Mouse (Mus musculus) CH12.LX (cell line): Measurements from ENCODE around the gene Add1. TPM values are rescaled to one million over a fixed set of nuclear protein-coding genes. Genes with fewer than 3 reads are reported as not detected.
A peak's percentile ranks its signal among the peaks of the same experiment; 100 is the strongest.

Experiments
- DNase-seq: peaks from one replicate; pipeline ENCODE4 v3.0.0-alpha.2; 2013; ENCODE audit errors: extremely low read depth
- H3K27ac ChIP-seq: 2 replicates; pipeline ENCODE4 v1.5.1; 2012; ENCODE audit warnings: low read depth, mild to moderate bottlenecking, control low read depth, moderate library complexity; ENCODE audit not compliant: insufficient read depth
- H3K27me3 ChIP-seq: replicated peaks from 2 replicates; pipeline ENCODE3; 2012; ENCODE audit warnings: inconsistent platforms
- H3K36me3 ChIP-seq, 2 experiments: replicated peaks in 1 of 2; 2 replicates each; pipeline versions ENCODE3 to v1.6.1; 2012; ENCODE audit warnings: inconsistent platforms in 1 of 2, low read length in 1 of 2, mild to moderate bottlenecking in 1 of 2, mixed read lengths in 1 of 2, moderate library complexity in 1 of 2; ENCODE audit not compliant: control insufficient read depth in 1 of 2, insufficient read depth in 1 of 2
- H3K4me1 ChIP-seq, 2 experiments: 2 replicates each; pipeline ENCODE4 v1.6.1; 2012; ENCODE audit warnings: inconsistent platforms in 1 of 2, moderate library complexity in 1 of 2; ENCODE audit not compliant: insufficient read depth in 2 of 2, control insufficient read depth in 1 of 2
- H3K4me2 ChIP-seq: 2 replicates; pipeline ENCODE4 v1.6.1; 2012; ENCODE audit warnings: low read depth, mild to moderate bottlenecking, control low read depth; ENCODE audit not compliant: poor library complexity, insufficient read depth, severe bottlenecking
- H3K4me3 ChIP-seq, 3 experiments: fragments of 150-350 bp in 1 of 3; sonication (generic) in 1 of 3; replicated peaks in 1 of 3; 2 replicates each; pipeline versions ENCODE3 to v1.5.1; 2011 to 2012; ENCODE audit warnings: low read depth in 2 of 3, low read length in 2 of 3, mild to moderate bottlenecking in 2 of 3, moderate library complexity in 2 of 3, control low read depth in 1 of 3, improper control_type of control experiment in 1 of 3, inconsistent platforms in 1 of 3, mixed read lengths in 1 of 3; ENCODE audit not compliant: poor library complexity in 1 of 3
- H3K79me2 ChIP-seq: replicated peaks from 2 replicates; pipeline ENCODE4 v1.6.1; 2012; ENCODE audit warnings: mild to moderate bottlenecking, moderate library complexity; ENCODE audit not compliant: control insufficient read depth, poor library complexity, insufficient read depth, severe bottlenecking; ENCODE audit errors: extremely low read depth
- H3K9ac ChIP-seq: 2 replicates; pipeline ENCODE4 v1.6.1; 2012; ENCODE audit warnings: low read depth, mild to moderate bottlenecking, control low read depth, moderate library complexity; ENCODE audit not compliant: insufficient read depth
- H3K9me3 ChIP-seq: replicated peaks from 2 replicates; pipeline ENCODE3; 2012; ENCODE audit warnings: low read length, inconsistent platforms, mixed read lengths
- BHLHE40 ChIP-seq: IDR thresholded peaks from 2 replicates; pipeline ENCODE4 v1.6.1; 2011; ENCODE audit warnings: mild to moderate bottlenecking, low read depth, low read length, improper control_type of control experiment
- CHD1 ChIP-seq: IDR thresholded peaks from 2 replicates; pipeline ENCODE4 v1.6.1; 2012; ENCODE audit warnings: low read depth, low read length, improper control_type of control experiment, inconsistent platforms
- CHD2 ChIP-seq: IDR thresholded peaks from 2 replicates; pipeline ENCODE4 v1.6.1; 2011; ENCODE audit warnings: low read length, improper control_type of control experiment
- CTCF ChIP-seq, 2 experiments: IDR thresholded peaks in 1 of 2; conservative IDR thresholded peaks in 1 of 2; 2 replicates each; pipeline ENCODE4 v1.5.1; 2011 to 2012; ENCODE audit warnings: low read depth in 2 of 2, low read length in 2 of 2, improper control_type of control experiment in 1 of 2, inconsistent platforms in 1 of 2, mild to moderate bottlenecking in 1 of 2, moderate library complexity in 1 of 2
- E2F4 ChIP-seq: IDR thresholded peaks from 2 replicates; pipeline ENCODE4 v1.6.1; 2011; ENCODE audit warnings: low read depth, low read length, improper control_type of control experiment; ENCODE audit not compliant: insufficient replicate concordance
- ELF1 ChIP-seq: IDR thresholded peaks from 2 replicates; pipeline ENCODE4 v1.6.1; 2014; ENCODE audit warnings: low read depth, mild to moderate bottlenecking, inconsistent platforms, low read length, improper control_type of control experiment
- ETS1 ChIP-seq: conservative IDR thresholded peaks from 2 replicates; pipeline ENCODE4 v1.6.1; 2012; ENCODE audit warnings: low read depth, mild to moderate bottlenecking, inconsistent platforms, low read length, improper control_type of control experiment, moderate library complexity
- GABPA ChIP-seq: IDR thresholded peaks from 2 replicates; pipeline ENCODE4 v1.6.1; 2012; ENCODE audit warnings: low read depth, low read length, improper control_type of control experiment, inconsistent platforms; ENCODE audit not compliant: insufficient replicate concordance
- IRF4 ChIP-seq: IDR thresholded peaks from 2 replicates; pipeline ENCODE4 v1.6.1; 2014; ENCODE audit warnings: low read depth, mild to moderate bottlenecking, inconsistent platforms, low read length, improper control_type of control experiment
- JUN ChIP-seq: IDR thresholded peaks from 2 replicates; pipeline ENCODE4 v1.6.1; 2011; ENCODE audit warnings: low read depth, mild to moderate bottlenecking, low read length, improper control_type of control experiment, moderate library complexity; ENCODE audit not compliant: insufficient read depth
- KAT2A ChIP-seq: IDR thresholded peaks from 2 replicates; pipeline ENCODE4 v1.6.1; 2012; ENCODE audit warnings: low read length, improper control_type of control experiment, inconsistent platforms; ENCODE audit not compliant: insufficient replicate concordance
- MEF2A ChIP-seq: IDR thresholded peaks from 2 replicates; pipeline ENCODE4 v1.6.1; 2014; ENCODE audit warnings: low read depth, mild to moderate bottlenecking, inconsistent platforms, low read length, improper control_type of control experiment, borderline replicate concordance
- MXI1 ChIP-seq: IDR thresholded peaks from 2 replicates; pipeline ENCODE4 v1.6.1; 2011; ENCODE audit warnings: mild to moderate bottlenecking, low read depth, low read length, improper control_type of control experiment
- MYC ChIP-seq: IDR thresholded peaks from 2 replicates; pipeline ENCODE4 v1.6.1; 2011; ENCODE audit warnings: low read depth, mild to moderate bottlenecking, improper control_type of control experiment, low read length
- NELFE ChIP-seq: IDR thresholded peaks from 2 replicates; pipeline ENCODE4 v1.6.1; 2011; ENCODE audit warnings: low read depth, low read length, improper control_type of control experiment
- NRF1 ChIP-seq: IDR thresholded peaks from 2 replicates; pipeline ENCODE4 v1.6.1; 2014; ENCODE audit warnings: low read depth, mild to moderate bottlenecking, inconsistent platforms, low read length, improper control_type of control experiment, moderate library complexity
- POLR2A ChIP-seq: IDR thresholded peaks from 2 replicates; pipeline ENCODE4 v1.6.1; 2011; ENCODE audit warnings: low read depth, mild to moderate bottlenecking, improper control_type of control experiment, low read length
- POLR2AphosphoS2 ChIP-seq: IDR thresholded peaks from 2 replicates; pipeline ENCODE4 v1.6.1; 2011; ENCODE audit warnings: low read depth, low read length, improper control_type of control experiment
- RAD21 ChIP-seq: IDR thresholded peaks from 2 replicates; pipeline ENCODE4 v1.6.1; 2011; ENCODE audit warnings: low read depth, mild to moderate bottlenecking, low read length, improper control_type of control experiment, moderate library complexity
- RCOR1 ChIP-seq: conservative IDR thresholded peaks from 2 replicates; pipeline ENCODE4 v1.6.1; 2012; ENCODE audit warnings: low read depth, mild to moderate bottlenecking, inconsistent platforms, low read length, improper control_type of control experiment
- SIN3A ChIP-seq: IDR thresholded peaks from 2 replicates; pipeline ENCODE4 v1.6.1; 2012; ENCODE audit warnings: low read length, improper control_type of control experiment, inconsistent platforms
- SMC3 ChIP-seq: IDR thresholded peaks from 2 replicates; pipeline ENCODE4 v1.6.1; 2011; ENCODE audit warnings: low read depth, low read length, improper control_type of control experiment
- TBP ChIP-seq: conservative IDR thresholded peaks from 2 replicates; pipeline ENCODE4 v1.6.1; 2011; ENCODE audit warnings: low read depth, low read length, improper control_type of control experiment
- TCF12 ChIP-seq: IDR thresholded peaks from 2 replicates; pipeline ENCODE4 v1.6.1; 2014; ENCODE audit warnings: low read depth, mild to moderate bottlenecking, inconsistent platforms, low read length, improper control_type of control experiment
- USF1 ChIP-seq: IDR thresholded peaks from 2 replicates; pipeline ENCODE4 v1.6.1; 2014; ENCODE audit warnings: low read depth, mild to moderate bottlenecking, inconsistent platforms, low read length, improper control_type of control experiment
- ZC3H11A ChIP-seq: IDR thresholded peaks from 2 replicates; pipeline ENCODE4 v1.6.1; 2012; ENCODE audit warnings: low read depth, mild to moderate bottlenecking, inconsistent platforms, low read length, improper control_type of control experiment
- ZKSCAN1 ChIP-seq: IDR thresholded peaks from 2 replicates; pipeline ENCODE4 v1.6.1; 2012; ENCODE audit warnings: low read depth, inconsistent platforms, low read length, improper control_type of control experiment, borderline replicate concordance
- ZMIZ1 ChIP-seq: IDR thresholded peaks from 2 replicates; pipeline ENCODE4 v1.6.1; 2012; ENCODE audit warnings: low read depth, mild to moderate bottlenecking, inconsistent platforms, low read length, improper control_type of control experiment
- ZNF384 ChIP-seq: IDR thresholded peaks from 2 replicates; pipeline ENCODE4 v1.6.1; 2012; ENCODE audit warnings: low read depth, low read length, improper control_type of control experiment, inconsistent platforms
- dilution Hi-C: fragments of 300-500 bp; cut with MboI; formaldehyde crosslinking; loops from 2 replicates; pipeline ENCODE4 v1.14.3; 2020; ENCODE audit warnings: low sequenced_read_pairs; ENCODE audit not compliant: extremely low pct_unique_long_range_greater_than_20kb, extremely low pct_ligation_motif_present
- in situ Hi-C: fragments of 300-500 bp; cut with MboI; formaldehyde crosslinking; loops from 3 replicates; pipeline ENCODE4 v1.14.3; 2019; ENCODE audit warnings: low sequenced_read_pairs, low pct_ligation_motif_present, low pct_unique_long_range_greater_than_20kb, mixed read lengths
- polyA plus RNA-seq: library from polyadenylated mRNA; unstranded; fragments of >175 nt; gene quantifications from 2 replicates; pipeline ENCODE4 v1.2.1, GENCODE M21; 2012; ENCODE audit warnings: low read depth; ENCODE audit not compliant: insufficient read length
- total RNA-seq, 2 experiments: library from RNA; depleted of rRNA; stranded (reverse); fragments of 300-350 nt in 1 of 2; fragments of >200 nt in 1 of 2; gene quantifications; 2 replicates each; pipeline ENCODE4 v1.2.3; 2012 to 2014

Add1 gene
- total and polyA plus RNA-seq, 3 experiments = 28.1 to 46.0 (median 45.0) TPM

DNA sequence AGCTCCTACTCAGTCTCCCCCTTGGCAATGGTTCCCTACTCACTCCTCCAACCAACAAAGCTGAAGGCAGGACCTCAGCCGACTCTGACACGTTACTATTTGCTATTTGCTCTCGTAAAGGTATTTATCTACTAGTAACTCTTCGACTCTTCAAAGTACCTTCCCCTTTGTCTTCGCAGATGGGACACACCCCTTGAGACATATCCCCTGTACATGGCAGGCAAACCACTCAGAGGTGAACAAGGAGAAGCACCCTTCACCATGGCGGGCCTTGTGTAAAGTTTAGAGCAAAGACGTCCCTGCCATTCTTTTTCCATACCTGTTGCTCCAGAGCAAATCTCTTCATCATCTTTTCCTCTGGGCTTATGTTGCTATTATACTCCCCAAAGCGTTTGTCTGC lies 84.1 kb downstream of the Add1 start:
- peaks cover 22% of the 10 kb centered on the region for H3K79me2 ChIP-seq
- H3K4me2 ChIP-seq = no peak overlapping the region
- H3K27ac ChIP-seq = no peak overlapping the region
- no peak overlapping the region for H3K9ac ChIP-seq
- dilution Hi-C loops = no loop called here
- peaks cover 0 to 11% of the 10 kb centered on the region in 2 experiments; a peak in 2 of 4 replicates for H3K4me1 ChIP-seq
- TF ChIP-seq RCOR1 (no peak), USF1 (no peak), E2F4 (no peak), NRF1 (no peak), CTCF (conservative IDR thresholded peaks at IDR 0.05 in 1 of 2, IDR thresholded peaks at IDR 0.05 in 1 of 2; ENCODE audit: low read depth in 2 of 2, low read length in 2 of 2) (no peak), JUN (no peak), TBP (no peak), ZMIZ1 (no peak)
- no peaks in the 10 kb centered on the region for H3K9me3 ChIP-seq
- no peak for DNase-seq
- no peak overlapping the region for H3K4me3 ChIP-seq
- in situ Hi-C loops = loop anchor here (25.0 kb wide), 1 partner anchor 380 kb away; the partner anchor contains the start of gene Hgfac
- H3K27me3 ChIP-seq = no peaks in the 10 kb centered on the region
- H3K36me3 ChIP-seq = peaks cover 45 to 51% of the 10 kb centered on the region in 2 experiments

DNA sequence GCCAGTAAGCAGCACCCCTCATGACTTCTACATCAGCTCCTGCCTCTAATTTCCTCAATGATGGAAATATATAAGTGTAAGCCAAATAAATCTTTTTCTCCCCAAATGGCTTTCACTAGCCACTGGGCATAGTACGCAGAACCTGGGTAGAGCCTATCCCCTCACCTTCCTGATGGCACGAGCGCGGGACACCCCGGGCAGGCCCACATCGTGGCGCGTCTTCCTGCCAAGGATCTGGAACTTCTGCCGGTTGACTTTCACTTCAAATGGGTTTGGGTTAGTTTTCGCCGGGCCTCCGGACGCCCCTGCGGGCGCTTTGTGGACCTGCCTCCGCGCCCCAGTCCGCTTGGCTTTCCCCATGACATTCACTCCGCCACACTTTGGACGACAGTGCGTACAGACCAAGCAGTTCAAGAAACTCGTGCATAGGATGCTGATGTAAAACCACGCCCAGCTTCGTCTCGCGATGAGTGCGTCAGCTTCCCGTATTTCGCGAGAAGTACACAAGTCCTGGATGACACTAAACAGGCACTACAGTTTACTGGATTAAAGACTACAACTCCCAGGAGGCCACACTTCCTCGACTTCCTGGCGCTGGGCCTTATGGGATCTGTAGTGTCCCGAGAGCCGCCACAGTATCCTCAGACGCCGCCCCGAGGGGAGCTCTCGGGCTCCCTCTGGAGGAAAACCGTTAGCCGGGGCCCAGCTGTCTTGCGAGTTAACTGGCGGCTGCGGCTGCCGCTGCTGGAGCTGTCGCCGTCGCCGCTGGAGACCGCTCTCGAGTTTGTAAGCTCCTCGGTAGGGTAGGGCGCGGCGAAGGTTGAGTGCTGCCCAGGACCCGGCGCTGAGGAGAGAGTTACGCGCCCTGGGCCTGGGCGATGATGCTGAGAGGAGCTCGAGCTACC lies 86.5 kb downstream of the Add1 start, which contains the start of the genes Nop14 and Grk4:
Gene Nop14 (minus strand): TSS at position 463 of the 905 bp plus-strand sequence.
Gene Grk4 (plus strand): TSS at position 694 of the 905 bp plus-strand sequence.
- H3K9ac ChIP-seq = peak within 1 kb of the TSS; percentile 92
- peak within 1 kb of the TSS; percentile 70 to 96 (median 84) for H3K4me3 ChIP-seq
- DNase-seq = peak; percentile 100
- dilution Hi-C loops (no loop called here), in situ Hi-C loops (loop anchor here (25.0 kb wide), 1 partner anchor 377 kb away; the partner anchor contains the start of gene Hgfac)
- peak within 1 kb of the TSS; percentile 88; the same call in 1 of the 2 replicates for H3K4me2 ChIP-seq
- H3K27me3 ChIP-seq = no peaks in the 10 kb centered on the region
- peaks cover 24% of the 10 kb centered on the region for H3K79me2 ChIP-seq
- H3K9me3 ChIP-seq = no peaks in the 10 kb centered on the region
- peak within 1 kb of the TSS; percentile 92 for H3K27ac ChIP-seq
- peaks cover 0 to 11% of the 10 kb centered on the region in 2 experiments; a peak in 2 of 4 replicates for H3K4me1 ChIP-seq
- H3K36me3 ChIP-seq = peaks cover 22 to 29% of the 10 kb centered on the region in 2 experiments
- TF ChIP-seq ELF1 = peak; percentile 96
- peak; percentile 37 for TF ChIP-seq SMC3
- TF ChIP-seq MYC = peak; percentile 98
- peak; percentile 91 for TF ChIP-seq TCF12
- TF ChIP-seq CTCF (conservative IDR thresholded peaks at IDR 0.05 in 1 of 2, IDR thresholded peaks at IDR 0.05 in 1 of 2; ENCODE audit: low read depth in 2 of 2, low read length in 2 of 2) = peak; percentile 12 to 98; a peak in 2 of 4 replicates
- TF ChIP-seq MEF2A = no peak; the same call in 1 of the 2 replicates
- TF ChIP-seq GABPA = peak; percentile 96; the same call in 1 of the 2 replicates
- TF ChIP-seq BHLHE40 = peak; percentile 65; the same call in 1 of the 2 replicates
- TF ChIP-seq TBP = peak; percentile 96
- peak; percentile 31; the same call in 1 of the 2 replicates for TF ChIP-seq NRF1
- TF ChIP-seq ETS1 = no peak
- peak; percentile 97 for TF ChIP-seq MXI1
- no peak for TF ChIP-seq CHD1
- no peak for TF ChIP-seq ZNF384
- TF ChIP-seq POLR2A = peak; percentile 99
- TF ChIP-seq ZC3H11A = no peak
- peak; percentile 94 for TF ChIP-seq SIN3A
- TF ChIP-seq IRF4 = peak; percentile 37; the same call in 1 of the 2 replicates
- no peak for TF ChIP-seq USF1
- peak; percentile 95; the same call in 1 of the 2 replicates for TF ChIP-seq ZMIZ1
- no peak for TF ChIP-seq ZKSCAN1
- TF ChIP-seq KAT2A = peak; percentile 100
- peak; percentile 21 for TF ChIP-seq RAD21
- peak; percentile 98 for TF ChIP-seq POLR2AphosphoS2
- peak; percentile 97 for TF ChIP-seq NELFE
- peak; percentile 100 for TF ChIP-seq CHD2
